10 mouse cellular contexts compared by ENCODE assay signal in the genomic region with DNA sequence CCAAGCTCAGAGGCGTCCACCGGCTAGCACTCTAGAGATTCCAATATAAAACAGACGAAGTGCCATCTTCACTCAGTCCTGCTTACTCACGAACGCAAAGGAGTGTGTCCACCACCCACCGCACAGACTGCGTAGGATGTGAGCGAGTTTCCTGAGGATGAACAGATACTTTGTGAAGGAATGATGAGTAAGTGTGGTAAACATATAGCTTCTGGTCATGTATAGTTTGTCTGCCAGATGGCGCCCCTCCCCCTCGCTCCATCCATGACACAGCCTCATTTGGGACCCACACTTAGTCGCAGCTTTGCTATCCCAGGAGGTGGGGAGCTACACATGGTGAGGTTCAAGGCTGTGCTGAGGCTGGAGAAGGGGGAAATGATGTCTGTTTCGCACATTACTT.
DNase-seq lines count a peak whose midpoint lies in the region; ATAC-seq lines count a peak whose summit lies in the region.
"Had no signal": no experiment of that assay in that cellular context is flagged by ENCODE, and none has a peak within 500 bp of the region (broad histone marks: within the 10 kb centered on the region; RNA-seq: fewer than 3 reads in every experiment).

No protein-coding gene starts in this region.

- ATAC-seq in embryonic facial prominence, embryonic 15.5 days (ENCODE audit: insufficient number of reproducible peaks, low FRiP score, low TSS enrichment, low read depth): peak; percentile 39; the same call in 1 of the 2 replicates
- ATAC-seq: liver, postnatal 0 days had no signal

- no peaks in the 10 kb centered on the region for H3K27me3 ChIP-seq in embryonic facial prominence, embryonic 15.5 days
- H3K27me3 ChIP-seq: heart, embryonic 12.5 days had no signal

- peaks cover 7% of the 10 kb centered on the region; the same call in 1 of the 2 replicates for H3K4me1 ChIP-seq in embryonic facial prominence, embryonic 15.5 days
- H3K4me1 ChIP-seq: heart, embryonic 12.5 days had no signal

- H3K9me3 ChIP-seq in embryonic facial prominence, embryonic 15.5 days (replicated peaks): no peaks in the 10 kb centered on the region
- H3K9me3 ChIP-seq: heart, embryonic 12.5 days had no signal

- WGBS in embryonic facial prominence, embryonic 15.5 days: 62% methylated on average over 12 of the region's 12 CpGs

- no peak overlapping the region for H3K27ac ChIP-seq in embryonic facial prominence, embryonic 15.5 days (replicated peaks)

- intact Hi-C loops in left cerebral cortex, postnatal 36 days (cut with DNase I): no loop called here

- H3K36me3 ChIP-seq in embryonic facial prominence, embryonic 15.5 days: no peaks in the 10 kb centered on the region
- H3K36me3 ChIP-seq: heart, embryonic 12.5 days had no signal

- H3K4me2 ChIP-seq in embryonic facial prominence, embryonic 15.5 days (replicated peaks): no peak overlapping the region
- H3K4me2 ChIP-seq: heart, embryonic 12.5 days had no signal

- no peak overlapping the region for H3K9ac ChIP-seq in embryonic facial prominence, embryonic 15.5 days
- H3K9ac ChIP-seq: heart, embryonic 12.5 days; liver, postnatal 0 days had no signal

- peak; percentile 27 for DNase-seq in layer of hippocampus, adult 11-12 months (ENCODE audit: low spot score)
- no peak for DNase-seq in layer of hippocampus, postnatal 14 days (ENCODE audit: low spot score in 2 of 2)
- DNase-seq in 416B (ENCODE audit: low read depth): peak; percentile 41
- DNase-seq in left cerebral cortex, postnatal 36 days (ENCODE audit: low spot score in 2 of 2): peak; percentile 74 to 76
- DNase-seq in cerebellum, adult 18-20 months: no peak
- no peak for DNase-seq in ovary, postnatal 36 days (ENCODE audit: low spot score)
- DNase-seq: kidney, postnatal 36 days; liver, postnatal 0 days had no signal

- H3K4me3 ChIP-seq in embryonic facial prominence, embryonic 15.5 days (replicated peaks): no peak overlapping the region
- H3K4me3 ChIP-seq: heart, embryonic 12.5 days had no signal

Comparison
In these comparisons a context has a peak if more than half of its experiments do, and no peak if none do; other contexts are left out.
1. DNase-seq: peak in layer of hippocampus, adult 11-12 months (single experiment), 416B (single experiment) and left cerebral cortex, postnatal 36 days (2 of 2); none in layer of hippocampus, postnatal 14 days (0 of 2), cerebellum, adult 18-20 months (0 of 2) and ovary, postnatal 36 days (single experiment).